Mouse (Mus musculus): ENCODE measurements around the gene Krr1. TPM values are rescaled to one million over a fixed set of nuclear protein-coding genes. Genes with fewer than 3 reads are reported as not detected.

The Krr1 gene
- polyA plus RNA-seq (2014; fragmentation: Illumina TruSeq; extraction: RNeasy Lipid Tissue Mini Kit (QIAGEN cat#74804); ENCODE audit: insufficient read depth, low read depth, low replicate concordance): 18.9 TPM

DNA sequence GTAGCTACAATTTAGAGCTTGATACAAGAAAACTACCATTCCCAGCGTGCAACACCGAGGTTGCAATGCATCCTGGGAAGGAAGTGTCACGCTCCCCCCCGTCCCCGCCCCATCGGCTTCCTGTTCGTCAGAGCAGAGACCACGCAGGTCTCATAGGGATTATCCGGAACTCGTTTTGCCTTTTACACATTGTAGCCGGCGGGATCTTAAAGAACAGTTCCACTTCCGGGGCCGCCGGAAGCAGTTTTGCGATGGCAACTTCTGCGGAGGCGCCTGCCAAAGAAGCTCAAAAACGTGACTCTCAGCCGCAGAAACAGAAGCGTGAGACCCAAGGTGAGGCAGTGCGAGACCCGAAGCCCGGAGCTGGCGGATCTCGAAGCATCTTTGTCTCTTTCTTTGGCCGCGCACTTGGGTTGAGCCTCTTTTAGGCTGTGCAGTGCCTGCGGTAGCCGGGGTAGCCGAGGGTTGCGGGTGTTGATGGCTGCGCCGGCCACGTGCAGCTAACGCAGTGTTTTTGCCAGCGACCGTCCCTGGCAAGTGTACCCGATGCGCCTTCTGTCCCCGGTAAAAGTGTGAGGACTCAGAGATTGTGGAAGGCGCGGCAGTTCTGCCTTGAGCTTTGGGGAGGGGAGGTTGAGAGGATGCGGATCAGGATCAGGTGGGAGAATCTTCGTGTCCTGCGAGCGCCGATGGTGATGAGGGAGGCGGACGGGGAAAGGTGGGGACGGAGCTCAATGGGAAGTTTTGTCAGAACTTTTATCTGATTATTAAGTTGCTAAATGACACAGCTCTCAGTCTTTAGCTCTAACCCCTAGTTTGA lies at the start of gene Krr1:
Gene Krr1 (plus strand): TSS at position 123 of the 820 bp plus-strand sequence.

DNA sequence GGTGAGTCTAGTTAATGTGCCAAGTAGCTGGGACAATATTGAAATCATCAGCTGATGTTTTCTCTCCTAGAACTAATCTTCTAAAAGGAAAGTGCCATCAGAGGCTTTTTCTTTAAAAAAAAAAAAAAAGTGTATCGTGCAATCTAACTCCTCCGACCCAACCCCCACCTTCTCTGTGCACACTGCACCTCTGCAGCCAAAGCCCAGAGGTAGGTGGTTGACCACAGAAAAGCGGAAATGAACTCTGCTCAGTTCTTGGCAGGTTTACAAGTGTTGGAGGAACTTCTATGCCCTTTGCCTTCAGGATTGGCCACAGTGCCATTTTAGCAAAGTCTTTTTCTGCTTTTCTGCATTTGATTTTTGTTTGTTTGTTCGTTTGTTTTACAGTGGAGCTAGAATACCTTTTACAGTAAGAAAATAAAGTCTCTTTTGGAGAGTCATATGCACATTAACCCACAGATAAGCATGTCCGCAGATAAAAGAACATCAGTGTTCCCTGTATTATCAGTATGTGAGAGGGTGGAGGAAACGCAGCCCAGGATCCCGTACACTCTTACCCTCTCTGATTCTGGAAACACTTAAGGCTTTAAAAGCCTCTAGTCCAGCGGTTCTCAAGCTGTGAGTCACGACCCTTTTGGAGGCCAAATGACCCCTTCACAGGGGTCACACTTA lies 30.2 kb downstream of the Krr1 start, which contains the start of gene Glipr1:
Gene Glipr1 (minus strand): TSS at position 88 of the 672 bp plus-strand sequence.

Other genes with a start within 250 kb of the Krr1 start
- gene Glipr1, start 30.0 kb downstream of the Krr1 start, polyA plus RNA-seq (2014; fragmentation: Illumina TruSeq; extraction: RNeasy Lipid Tissue Mini Kit (QIAGEN cat#74804); ENCODE audit: insufficient read depth, low read depth, low replicate concordance): 25.3 TPM
- not detected for gene Glipr1l1, start 87.5 kb downstream of the Krr1 start, polyA plus RNA-seq (2014; fragmentation: Illumina TruSeq; extraction: RNeasy Lipid Tissue Mini Kit (QIAGEN cat#74804); ENCODE audit: insufficient read depth, low read depth, low replicate concordance)
- gene Glipr1l2, start 110.7 kb downstream of the Krr1 start, polyA plus RNA-seq (2014; fragmentation: Illumina TruSeq; extraction: RNeasy Lipid Tissue Mini Kit (QIAGEN cat#74804); ENCODE audit: insufficient read depth, low read depth, low replicate concordance): not detected
- gene Glipr1l3, start 187.7 kb downstream of the Krr1 start, polyA plus RNA-seq (2014; fragmentation: Illumina TruSeq; extraction: RNeasy Lipid Tissue Mini Kit (QIAGEN cat#74804); ENCODE audit: insufficient read depth, low read depth, low replicate concordance): not detected
- gene Caps2, start 191.0 kb downstream of the Krr1 start, polyA plus RNA-seq (2014; fragmentation: Illumina TruSeq; extraction: RNeasy Lipid Tissue Mini Kit (QIAGEN cat#74804); ENCODE audit: insufficient read depth, low read depth, low replicate concordance): 0.39 TPM

Measured in lung, adult 10 weeks (tissue).